Mouse (Mus musculus): ENCODE measurements around the gene Tbc1d32. TPM values are rescaled to one million over a fixed set of nuclear protein-coding genes. Genes with fewer than 3 reads are reported as not detected.
"Not testable (repeated sequence)": the region's sequence is repeated elsewhere in the genome, so short reads cannot be mapped to it uniquely, and the experiment has no call there.

Tbc1d32 gene
- polyA plus RNA-seq (2016; fragmentation: Nextera tagmentation; extraction: Ambion mirVana): 4.4 and 4.7 TPM in 2 replicates

GRCm38 (mm10) chr10:56228568-56229209 is at the start of gene Tbc1d32:
TSS of gene Tbc1d32 (minus strand) at chr10:56228689.
- H3K9me3 ChIP-seq: no peaks in the 10 kb centered on the region
- peak; percentile 90 for DNase-seq (ENCODE audit: extremely low spot score, low spot score)
- peak within 1 kb of the TSS; percentile 91 for H3K27ac ChIP-seq
- peak within 1 kb of the TSS; percentile 62 for H3K4me3 ChIP-seq
- H3K4me1 ChIP-seq: peaks cover 13% of the 10 kb centered on the region
- 3% methylated on average over 42 of the region's 42 CpGs for WGBS
- H3K36me3 ChIP-seq (replicated peaks): no peaks in the 10 kb centered on the region
- H3K27me3 ChIP-seq (ENCODE audit: poor library complexity, severe bottlenecking): no peaks in the 10 kb centered on the region

- Histone ChIP-seq H3K9me3 (no peaks in the 10 kb centered on the region), H3K4me1 (peaks cover 13% of the 10 kb centered on the region), H3K36me3 (replicated peaks) (no peaks in the 10 kb centered on the region; the same call in 1 of the 2 replicates), H3K4me3 (peak overlapping the region; percentile 62), H3K27me3 (ENCODE audit: poor library complexity, severe bottlenecking) (no peaks in the 10 kb centered on the region), H3K27ac (peak overlapping the region; percentile 91)
- 76% methylated on average over 8 of the region's 8 CpGs for WGBS
- DNase-seq (ENCODE audit: extremely low spot score, low spot score): no peak
Measured at GRCm38 (mm10) chr10:56227771-56228275, 666 bp downstream of the Tbc1d32 start.

GRCm38 (mm10) chr10:56215797-56216196 is 12.7 kb downstream of the Tbc1d32 start:
- no peak overlapping the region for H3K4me3 ChIP-seq
- H3K36me3 ChIP-seq (replicated peaks): peaks cover 4% of the 10 kb centered on the region; the same call in 1 of the 2 replicates
- no peaks in the 10 kb centered on the region for H3K9me3 ChIP-seq
- H3K27ac ChIP-seq: no peak overlapping the region
- DNase-seq (ENCODE audit: extremely low spot score, low spot score): no peak
- no peaks in the 10 kb centered on the region for H3K27me3 ChIP-seq (ENCODE audit: poor library complexity, severe bottlenecking)
- WGBS: 80% methylated on average over 3 of the region's 3 CpGs
- H3K4me1 ChIP-seq: no peaks in the 10 kb centered on the region

GRCm38 (mm10) chr10:56210343-56210742 is 18.1 kb downstream of the Tbc1d32 start:
- no peak for DNase-seq (ENCODE audit: extremely low spot score, low spot score)
- peaks cover 8% of the 10 kb centered on the region; the same call in 1 of the 2 replicates for H3K36me3 ChIP-seq (replicated peaks)
- H3K27me3 ChIP-seq (ENCODE audit: poor library complexity, severe bottlenecking): no peaks in the 10 kb centered on the region
- WGBS: 75% methylated on average over 1 of the region's 1 CpGs
- H3K4me1 ChIP-seq: no peaks in the 10 kb centered on the region
- H3K27ac ChIP-seq: no peak overlapping the region
- no peaks in the 10 kb centered on the region for H3K9me3 ChIP-seq
- no peak overlapping the region for H3K4me3 ChIP-seq

GRCm38 (mm10) chr10:56206802-56207404 is 21.6 kb downstream of the Tbc1d32 start:
- H3K27ac ChIP-seq: no peak overlapping the region
- DNase-seq (ENCODE audit: extremely low spot score, low spot score): no peak
- no peaks in the 10 kb centered on the region for H3K27me3 ChIP-seq (ENCODE audit: poor library complexity, severe bottlenecking)
- 94% methylated on average over 8 of the region's 8 CpGs for WGBS
- no peak overlapping the region for H3K4me3 ChIP-seq
- H3K4me1 ChIP-seq: no peaks in the 10 kb centered on the region
- 0 out of 2 replicates have a peak, but pooled peaks cover 4% of the 10 kb centered on the region for H3K36me3 ChIP-seq (replicated peaks)
- no peaks in the 10 kb centered on the region for H3K9me3 ChIP-seq

- DNase-seq (ENCODE audit: extremely low spot score, low spot score): no peak
- H3K9me3 ChIP-seq: no peaks in the 10 kb centered on the region
- WGBS: 91% methylated on average over 2 of the region's 2 CpGs
- no peaks in the 10 kb centered on the region for H3K4me1 ChIP-seq
- H3K27ac ChIP-seq: no peak overlapping the region
- no peaks in the 10 kb centered on the region for H3K27me3 ChIP-seq (ENCODE audit: poor library complexity, severe bottlenecking)
- H3K36me3 ChIP-seq (replicated peaks): no peaks in the 10 kb centered on the region
- H3K4me3 ChIP-seq: no peak overlapping the region
Measured at GRCm38 (mm10) chr10:56204348-56204747, 24.1 kb downstream of the Tbc1d32 start.

DNA sequence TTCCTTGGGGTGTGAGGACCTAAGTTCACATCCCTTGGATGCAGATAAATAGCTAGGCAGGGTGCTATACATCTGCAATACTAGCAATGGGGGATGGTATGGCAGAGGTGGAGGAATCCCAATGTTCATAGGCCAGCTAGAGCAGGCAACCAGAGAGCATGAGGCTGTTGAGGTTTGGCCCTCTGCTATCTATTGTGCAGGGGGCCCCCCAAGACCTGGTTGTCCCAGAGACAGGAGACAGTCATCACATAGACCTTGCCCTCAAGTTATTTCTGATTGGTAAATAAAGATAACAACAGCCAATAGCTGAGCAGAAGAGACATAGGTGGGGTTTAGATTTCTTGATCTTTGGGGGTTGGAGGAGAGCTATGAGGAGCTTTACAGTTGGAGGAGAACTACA is 28.6 kb downstream of the Tbc1d32 start:
- no peak for DNase-seq (ENCODE audit: extremely low spot score, low spot score)
- H3K27me3 ChIP-seq (ENCODE audit: poor library complexity, severe bottlenecking): no peaks in the 10 kb centered on the region
- H3K4me1 ChIP-seq: no peaks in the 10 kb centered on the region
- H3K27ac ChIP-seq: no peak overlapping the region
- H3K36me3 ChIP-seq (replicated peaks): no peaks in the 10 kb centered on the region
- H3K9me3 ChIP-seq: no peaks in the 10 kb centered on the region
- no peak overlapping the region for H3K4me3 ChIP-seq

DNA sequence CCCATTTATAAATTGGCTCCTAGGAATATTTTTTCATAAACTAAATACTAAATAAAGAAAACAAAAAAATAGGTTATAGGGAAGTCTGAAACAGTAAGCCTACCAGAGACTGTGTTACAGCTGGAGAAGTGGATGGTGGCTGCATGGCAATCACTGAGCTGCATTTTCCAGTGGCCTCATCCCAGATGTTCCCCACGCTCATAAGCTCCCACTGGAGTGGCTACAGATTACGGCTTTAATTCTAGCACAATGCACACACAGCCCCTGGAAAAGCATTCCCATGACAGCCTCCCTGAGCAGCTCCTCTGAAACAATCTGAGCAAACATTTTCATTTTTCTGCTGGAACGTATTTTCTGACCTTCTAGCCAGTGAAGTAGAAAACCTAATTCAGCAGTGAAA is 29.8 kb downstream of the Tbc1d32 start:
- WGBS: 75% methylated on average over 3 of the region's 3 CpGs
- no peak overlapping the region for H3K27ac ChIP-seq

GRCm38 (mm10) chr10:56194310-56194709 is 34.2 kb downstream of the Tbc1d32 start:
- Histone ChIP-seq H3K9me3 (no peaks in the 10 kb centered on the region), H3K27ac (no peak overlapping the region), H3K4me3 (no peak overlapping the region), H3K27me3 (ENCODE audit: poor library complexity, severe bottlenecking) (no peaks in the 10 kb centered on the region), H3K36me3 (replicated peaks) (no peaks in the 10 kb centered on the region), H3K4me1 (no peaks in the 10 kb centered on the region)
- WGBS: 77% methylated on average over 7 of the region's 7 CpGs
- no peak for DNase-seq (ENCODE audit: extremely low spot score, low spot score)

More for the DNA sequence above, 29.8 kb downstream of the Tbc1d32 start:
- Histone ChIP-seq H3K4me3 (no peak overlapping the region), H3K4me1 (no peaks in the 10 kb centered on the region), H3K27me3 (ENCODE audit: poor library complexity, severe bottlenecking) (no peaks in the 10 kb centered on the region), H3K9me3 (no peaks in the 10 kb centered on the region), H3K36me3 (replicated peaks) (no peaks in the 10 kb centered on the region)
- no peak for DNase-seq (ENCODE audit: extremely low spot score, low spot score)

- Histone ChIP-seq H3K4me1 (no peaks in the 10 kb centered on the region), H3K4me3 (no peak overlapping the region), H3K27me3 (ENCODE audit: poor library complexity, severe bottlenecking) (no peaks in the 10 kb centered on the region), H3K27ac (no peak overlapping the region), H3K9me3 (no peaks in the 10 kb centered on the region), H3K36me3 (replicated peaks) (peaks cover 7% of the 10 kb centered on the region)
- no peak for DNase-seq (ENCODE audit: extremely low spot score, low spot score)
- WGBS: 100% methylated on average over 1 of the region's 1 CpGs
Measured at GRCm38 (mm10) chr10:56181727-56182126, 46.8 kb downstream of the Tbc1d32 start.

- 91% methylated on average over 5 of the region's 5 CpGs for WGBS
Measured at GRCm38 (mm10) chr10:56173184-56173583, 55.3 kb downstream of the Tbc1d32 start.

GRCm38 (mm10) chr10:56167721-56168120 is 60.8 kb downstream of the Tbc1d32 start:
- not testable (repeated sequence) for H3K36me3 ChIP-seq (replicated peaks); H3K4me3 ChIP-seq; H3K9me3 ChIP-seq; H3K4me1 ChIP-seq; DNase-seq (ENCODE audit: extremely low spot score, low spot score); H3K27me3 ChIP-seq (ENCODE audit: poor library complexity, severe bottlenecking); H3K27ac ChIP-seq

More at GRCm38 (mm10) chr10:56173184-56173583, 55.3 kb downstream of the Tbc1d32 start:
- H3K4me1 ChIP-seq: no peaks in the 10 kb centered on the region
- peaks cover 11% of the 10 kb centered on the region for H3K36me3 ChIP-seq (replicated peaks)
- H3K27ac ChIP-seq: no peak overlapping the region
- no peaks in the 10 kb centered on the region for H3K9me3 ChIP-seq
- no peaks in the 10 kb centered on the region for H3K27me3 ChIP-seq (ENCODE audit: poor library complexity, severe bottlenecking)
- no peak for DNase-seq (ENCODE audit: extremely low spot score, low spot score)
- H3K4me3 ChIP-seq: no peak overlapping the region

DNA sequence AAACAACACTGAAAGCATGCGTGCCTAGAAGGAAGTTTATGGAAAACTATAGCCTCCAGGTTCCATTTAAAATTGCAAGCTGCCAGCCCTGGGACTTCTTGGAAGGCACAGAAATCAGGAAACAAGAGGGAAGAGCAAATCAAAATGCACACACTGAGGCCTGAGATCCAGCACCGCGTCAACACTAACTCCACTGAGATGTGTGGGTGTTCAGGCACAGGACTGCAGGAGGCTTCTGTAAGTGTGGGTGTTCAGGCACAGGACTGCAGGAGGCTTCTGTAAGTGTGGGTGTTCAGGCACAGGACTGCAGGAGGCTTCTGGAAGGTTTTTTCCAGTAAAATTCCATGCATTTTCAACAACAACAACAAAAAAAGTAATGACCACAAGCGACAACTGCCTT is 62.7 kb downstream of the Tbc1d32 start:
- 90% methylated on average over 4 of the region's 4 CpGs for WGBS
- H3K27ac ChIP-seq: no peak overlapping the region
- no peaks in the 10 kb centered on the region for H3K4me1 ChIP-seq
- H3K9me3 ChIP-seq: no peaks in the 10 kb centered on the region
- no peak overlapping the region for H3K4me3 ChIP-seq
- H3K27me3 ChIP-seq (ENCODE audit: poor library complexity, severe bottlenecking): no peaks in the 10 kb centered on the region
- no peak for DNase-seq (ENCODE audit: extremely low spot score, low spot score)
- H3K36me3 ChIP-seq (replicated peaks): peaks cover 6% of the 10 kb centered on the region
